Mouse (Mus musculus) cerebellum, adult 2 months (tissue): ENCODE measurements at regions not wholly inside any gene's neighbourhood (a gene's known extent, or its start where the extent isn't known, plus 50 kb on each side); places are given as distances from the start of the nearest gene placed in this dataset.
"Not testable (repeated sequence)": the region's sequence is repeated elsewhere in the genome, so short reads cannot be mapped to it uniquely, and the experiment has no call there.

Experiments used
- DNase-seq, 2 experiments: peaks; one replicate each; pipeline ENCODE4 v3.0.0; 2021
- H3K27ac ChIP-seq: fragments of 200-500 bp; 2 replicates; pipeline ENCODE4 v1.5.1; 2012; ENCODE audit warnings: low read length, control low read depth, inconsistent platforms; ENCODE audit not compliant: insufficient read depth
- H3K27me3 ChIP-seq: fragments of 200-500 bp; 2 replicates; pipeline ENCODE4 v1.6.1; 2012; ENCODE audit warnings: inconsistent platforms, mild to moderate bottlenecking, low read length, moderate library complexity; ENCODE audit not compliant: control insufficient read depth, insufficient read depth
- H3K4me1 ChIP-seq: fragments of 200-500 bp; 2 replicates; pipeline ENCODE4 v1.6.1; 2011; ENCODE audit warnings: low read length; ENCODE audit not compliant: control insufficient read depth, insufficient read depth
- H3K4me3 ChIP-seq: fragments of 200-500 bp; replicated peaks from 2 replicates; pipeline ENCODE3; 2011; ENCODE audit warnings: mild to moderate bottlenecking, low read depth, low read length, control low read depth; ENCODE audit not compliant: insufficient read depth
- CTCF ChIP-seq: fragments of 200-500 bp; IDR thresholded peaks from 2 replicates; pipeline ENCODE4 v1.5.1; 2011; ENCODE audit warnings: low read depth, mild to moderate bottlenecking, control low read depth, low read length, moderate library complexity, borderline replicate concordance; ENCODE audit not compliant: insufficient read depth
- POLR2A ChIP-seq: fragments of 200-500 bp; IDR thresholded peaks from 2 replicates; pipeline ENCODE4 v1.6.1; 2011; ENCODE audit warnings: low read length, control low read depth, borderline replicate concordance; ENCODE audit not compliant: insufficient read depth
- WGBS: fragments of 180-500 bp; shearing (Covaris S2); methylation state at CpG from one replicate; pipeline ENCODE4 v1.1.7; 2018; 5-methylcytosine and 5-hydroxymethylcytosine counted together

DNA sequence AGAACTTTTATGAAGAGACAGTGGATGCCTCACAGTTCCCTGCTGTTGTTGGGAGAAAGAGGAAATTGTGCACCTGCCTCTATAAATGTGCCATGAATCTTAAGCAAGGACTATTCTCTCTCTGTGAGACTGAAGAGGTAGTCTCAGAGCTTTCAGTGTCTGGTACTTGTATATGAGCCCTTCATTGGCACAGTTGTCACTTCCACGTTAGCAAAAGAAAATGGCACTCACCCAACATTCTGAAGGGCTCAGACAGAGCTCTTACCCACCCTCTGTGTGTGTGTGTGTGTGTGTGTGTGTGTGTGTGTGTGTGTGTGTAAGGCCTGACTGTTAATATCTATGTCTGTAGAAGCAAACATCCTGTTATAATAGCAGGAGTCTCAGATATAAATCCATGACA is 75.6 kb upstream of the Lhfpl3 start:
- no peak for DNase-seq
- Histone ChIP-seq H3K27me3 (no peaks in the 10 kb centered on the region), H3K4me3 (no peak overlapping the region), H3K27ac (no peak overlapping the region), H3K4me1 (no peaks in the 10 kb centered on the region)
- WGBS: 6% methylated on average over 1 of the region's 1 CpGs
- TF ChIP-seq CTCF: no peak
- TF ChIP-seq POLR2A: no peak

DNA sequence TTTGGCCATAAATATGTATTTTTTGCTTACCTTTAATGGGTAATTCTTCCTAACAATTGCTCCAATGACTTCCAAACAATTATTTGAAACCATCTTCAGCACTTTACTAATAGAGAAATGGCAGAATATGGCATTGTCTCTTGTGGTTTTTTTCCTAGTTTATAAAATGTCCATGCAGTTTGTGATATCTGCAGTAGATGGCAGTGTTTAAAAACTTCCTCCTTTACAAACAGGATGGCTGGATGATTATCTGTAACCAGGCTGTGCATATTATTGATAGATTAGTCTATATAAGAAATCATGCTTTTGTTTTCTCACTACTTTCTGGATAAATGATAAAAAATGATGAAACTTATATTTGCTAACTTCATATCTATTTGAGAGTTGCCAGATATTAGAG is 91.0 kb upstream of the Orc5 start:
- DNase-seq: peak in 1 of 2 experiments; percentile 4
- no peak overlapping the region for H3K27ac ChIP-seq
- H3K27me3 ChIP-seq: no peaks in the 10 kb centered on the region
- H3K4me1 ChIP-seq: no peaks in the 10 kb centered on the region
- no peak overlapping the region for H3K4me3 ChIP-seq
- TF ChIP-seq CTCF (peak; percentile 20; the same call in 1 of the 2 replicates), POLR2A (no peak)

DNA sequence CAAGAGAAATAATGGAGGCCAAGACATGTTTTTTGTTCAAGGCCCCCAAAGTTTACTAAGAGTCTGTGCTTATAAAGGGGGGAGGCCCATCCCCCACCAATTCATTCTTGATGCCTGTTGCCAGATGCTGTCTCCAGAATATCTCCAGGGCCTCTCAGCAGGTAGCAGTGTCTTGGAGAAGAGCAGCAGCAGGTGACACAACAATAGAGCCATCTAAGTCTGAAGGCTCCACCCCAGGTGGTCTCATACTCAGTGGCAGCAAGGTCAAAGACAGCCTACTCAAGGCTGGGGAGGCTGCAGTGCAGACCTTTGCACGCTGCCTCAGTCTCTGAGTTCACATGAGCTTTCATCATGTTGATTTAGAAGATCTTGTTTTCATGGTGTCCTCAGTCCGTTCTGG is 66.8 kb upstream of the Orc5 start:
- 33% methylated on average over 2 of the region's 2 CpGs for WGBS
- H3K27me3 ChIP-seq, H3K4me1 ChIP-seq, H3K4me3 ChIP-seq, DNase-seq, H3K27ac ChIP-seq: not testable (repeated sequence)
